Mouse (Mus musculus) lung, embryonic 16.5 days (tissue): Measurements from ENCODE around the gene Nat8f5. TPM values are rescaled to one million over a fixed set of nuclear protein-coding genes. Genes with fewer than 3 reads are reported as not detected.
"Not testable (repeated sequence)": the region's sequence is repeated elsewhere in the genome, so short reads cannot be mapped to it uniquely, and the experiment has no call there.

Source experiments
- ATAC-seq: fragments of 200-750 bp; cut with Nextera tagmentation; 2 replicates; pipeline ENCODE4 v1.8.0; 2017; ENCODE audit warnings: low read depth, mild to moderate bottlenecking, moderate library complexity
- H3K27ac ChIP-seq: fragments of 300-500 bp; sonication (generic); 2 replicates; pipeline ENCODE4 v1.5.1; 2014; ENCODE audit warnings: mild to moderate bottlenecking, control low read depth, low read length
- H3K27me3 ChIP-seq: fragments of 300-500 bp; sonication (generic); 2 replicates; pipeline ENCODE4 v1.6.1; 2014; ENCODE audit warnings: low read depth, low read length, mixed read lengths; ENCODE audit not compliant: control insufficient read depth, insufficient read depth
- H3K36me3 ChIP-seq: fragments of 300-500 bp; sonication (generic); 2 replicates; pipeline ENCODE4 v1.6.1; 2014; ENCODE audit warnings: low read length; ENCODE audit not compliant: control insufficient read depth, insufficient read depth
- H3K4me1 ChIP-seq: fragments of 300-500 bp; sonication (generic); replicated peaks from 2 replicates; pipeline ENCODE4 v1.6.1; 2014; ENCODE audit warnings: low read length, mixed read lengths; ENCODE audit not compliant: control insufficient read depth, insufficient read depth
- H3K4me2 ChIP-seq: fragments of 300-500 bp; sonication (generic); 2 replicates; pipeline ENCODE4 v1.6.1; 2014; ENCODE audit warnings: low read depth, low read length, control low read depth
- H3K4me3 ChIP-seq: fragments of 300-500 bp; sonication (generic); 2 replicates; pipeline ENCODE4 v1.5.1; 2014; ENCODE audit warnings: mild to moderate bottlenecking, low read length, control low read depth
- H3K9ac ChIP-seq: fragments of 300-500 bp; sonication (generic); 2 replicates; pipeline ENCODE4 v1.6.1; 2014; ENCODE audit warnings: low read length, control low read depth
- H3K9me3 ChIP-seq: fragments of 300-500 bp; sonication (generic); 2 replicates; pipeline ENCODE4 v1.6.1; 2016; ENCODE audit warnings: low read length; ENCODE audit not compliant: control insufficient read depth
- WGBS: fragments of 180-500 bp; shearing (Covaris S2); extraction: QIAGEN DNeasy Blood & Tissue Kit; methylation state at CpG from one replicate; pipeline ENCODE4 v1.1.7; 2014; 5-methylcytosine and 5-hydroxymethylcytosine counted together
- polyA plus RNA-seq: library from polyadenylated mRNA; unstranded; fragments of >200 nt; fragmentation: Nextera tagmentation; extraction: Ambion mirVana; gene quantifications from 2 replicates; pipeline ENCODE4 v1.2.1, GENCODE M21; 2015

Gene Nat8f5
- polyA plus RNA-seq, 1 experiment from 2014 or later: not detected

GRCm38 (mm10) chr6:85823382-85824090 lies 2.8 kb upstream of the Nat8f5 start:
- no peak overlapping the region for H3K9ac ChIP-seq
- no peaks in the 10 kb centered on the region for H3K36me3 ChIP-seq
- no peaks in the 10 kb centered on the region for H3K4me1 ChIP-seq
- H3K4me2 ChIP-seq: no peak overlapping the region
- no peak for ATAC-seq
- H3K9me3 ChIP-seq: no peaks in the 10 kb centered on the region
- H3K4me3 ChIP-seq: no peak overlapping the region
- 84% methylated on average over 1 of the region's 1 CpGs for WGBS
- H3K27ac ChIP-seq: no peak overlapping the region
- H3K27me3 ChIP-seq: no peaks in the 10 kb centered on the region

GRCm38 (mm10) chr6:85822286-85822685 lies 1.5 kb upstream of the Nat8f5 start:
- H3K4me1 ChIP-seq: no peaks in the 10 kb centered on the region
- H3K36me3 ChIP-seq: no peaks in the 10 kb centered on the region
- no peak overlapping the region for H3K9ac ChIP-seq
- no peak overlapping the region for H3K4me2 ChIP-seq
- 74% methylated on average over 4 of the region's 4 CpGs for WGBS
- H3K9me3 ChIP-seq: no peaks in the 10 kb centered on the region
- H3K4me3 ChIP-seq: no peak overlapping the region
- no peaks in the 10 kb centered on the region for H3K27me3 ChIP-seq
- ATAC-seq: no peak
- no peak overlapping the region for H3K27ac ChIP-seq

GRCm38 (mm10) chr6:85818338-85818737 lies 2.4 kb downstream of the Nat8f5 start:
- WGBS: 28% methylated on average over 1 of the region's 1 CpGs
- H3K4me2 ChIP-seq: no peak overlapping the region
- no peaks in the 10 kb centered on the region for H3K9me3 ChIP-seq
- no peak overlapping the region for H3K9ac ChIP-seq
- no peaks in the 10 kb centered on the region for H3K36me3 ChIP-seq
- H3K4me3 ChIP-seq: no peak overlapping the region
- H3K27me3 ChIP-seq: no peaks in the 10 kb centered on the region
- H3K27ac ChIP-seq: no peak overlapping the region
- ATAC-seq: no peak
- H3K4me1 ChIP-seq: no peaks in the 10 kb centered on the region

- Histone ChIP-seq H3K9me3 (no peaks in the 10 kb centered on the region), H3K4me1 (no peaks in the 10 kb centered on the region), H3K9ac (no peak overlapping the region), H3K27me3 (no peaks in the 10 kb centered on the region), H3K27ac (no peak overlapping the region), H3K4me2 (no peak overlapping the region), H3K36me3 (no peaks in the 10 kb centered on the region), H3K4me3 (no peak overlapping the region)
- ATAC-seq: no peak
- 79% methylated on average over 2 of the region's 2 CpGs for WGBS
Measured at GRCm38 (mm10) chr6:85813339-85813738, 7.4 kb downstream of the Nat8f5 start.

GRCm38 (mm10) chr6:85810942-85811537 lies 9.7 kb downstream of the Nat8f5 start:
- not testable (repeated sequence) for H3K27ac ChIP-seq, ATAC-seq, H3K9ac ChIP-seq, H3K9me3 ChIP-seq, H3K27me3 ChIP-seq, H3K4me1 ChIP-seq, H3K4me3 ChIP-seq, H3K36me3 ChIP-seq, H3K4me2 ChIP-seq
- WGBS: 49% methylated on average over 2 of the region's 3 CpGs

- H3K4me3 ChIP-seq, H3K36me3 ChIP-seq, H3K9ac ChIP-seq, H3K4me1 ChIP-seq, ATAC-seq, H3K9me3 ChIP-seq, H3K27me3 ChIP-seq, H3K27ac ChIP-seq, H3K4me2 ChIP-seq: not testable (repeated sequence)
- 91% methylated on average over 2 of the region's 3 CpGs for WGBS
Measured at GRCm38 (mm10) chr6:85810514-85810913, 10.3 kb downstream of the Nat8f5 start.

- not testable (repeated sequence) for H3K36me3 ChIP-seq, H3K9me3 ChIP-seq, H3K4me2 ChIP-seq, H3K4me3 ChIP-seq, ATAC-seq, H3K4me1 ChIP-seq, H3K27ac ChIP-seq, H3K9ac ChIP-seq, H3K27me3 ChIP-seq
- 66% methylated on average over 2 of the region's 3 CpGs for WGBS
Measured at GRCm38 (mm10) chr6:85809784-85810183, 11.0 kb downstream of the Nat8f5 start.

- H3K4me1 ChIP-seq, H3K27me3 ChIP-seq, H3K9ac ChIP-seq, H3K4me2 ChIP-seq, H3K36me3 ChIP-seq, H3K4me3 ChIP-seq, H3K27ac ChIP-seq, ATAC-seq, H3K9me3 ChIP-seq: not testable (repeated sequence)
- 46% methylated on average over 5 of the region's 5 CpGs for WGBS
Measured at GRCm38 (mm10) chr6:85803180-85803579, 17.6 kb downstream of the Nat8f5 start.
